Mouse (Mus musculus): ENCODE data around the gene Lgi2. TPM values are rescaled to one million over a fixed set of nuclear protein-coding genes. Genes with fewer than 3 reads are reported as not detected.

Gene Lgi2
- polyA plus RNA-seq, 1 experiment from 2014 or later = 2.7 TPM

DNA sequence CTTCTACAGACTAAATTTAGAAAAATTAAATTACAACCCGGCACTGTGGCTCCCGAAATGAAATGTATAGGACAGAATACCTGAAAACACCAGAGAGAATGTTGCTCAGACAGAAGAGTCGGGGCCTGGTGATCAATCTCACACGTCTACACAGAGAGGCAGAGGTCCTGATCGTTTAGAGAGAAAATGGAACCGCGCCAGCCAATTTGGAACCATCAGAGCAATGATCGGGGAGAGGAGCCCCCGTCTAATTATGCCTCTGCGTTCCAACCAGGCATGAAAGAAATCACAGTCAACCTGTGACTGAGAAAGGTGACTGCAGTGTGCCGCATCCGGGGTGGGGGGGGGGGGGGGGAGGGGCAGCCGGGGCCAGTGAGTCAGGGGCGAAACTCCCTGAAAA lies 70.6 kb downstream of the Lgi2 start:
- H3K36me3 ChIP-seq (ENCODE audit: control insufficient read depth, insufficient read depth) = no peaks in the 10 kb centered on the region
- no peak overlapping the region for H3K27ac ChIP-seq (ENCODE audit: low read length)
- WGBS = 34% methylated on average over 12 of the region's 14 CpGs
- no peaks in the 10 kb centered on the region for H3K9me3 ChIP-seq (ENCODE audit: control insufficient read depth, low read length)
- no peaks in the 10 kb centered on the region for H3K4me1 ChIP-seq (replicated peaks; ENCODE audit: control insufficient read depth, insufficient read depth, low read length)
- no peaks in the 10 kb centered on the region for H3K27me3 ChIP-seq (replicated peaks; ENCODE audit: control insufficient read depth, insufficient read depth, low read length)
- no peak overlapping the region for H3K9ac ChIP-seq (replicated peaks; ENCODE audit: low read depth, low read length)
- ATAC-seq = no peak
- H3K4me3 ChIP-seq (replicated peaks; ENCODE audit: low read length) = no peak overlapping the region
- no peak overlapping the region for H3K4me2 ChIP-seq (ENCODE audit: low read length)

DNA sequence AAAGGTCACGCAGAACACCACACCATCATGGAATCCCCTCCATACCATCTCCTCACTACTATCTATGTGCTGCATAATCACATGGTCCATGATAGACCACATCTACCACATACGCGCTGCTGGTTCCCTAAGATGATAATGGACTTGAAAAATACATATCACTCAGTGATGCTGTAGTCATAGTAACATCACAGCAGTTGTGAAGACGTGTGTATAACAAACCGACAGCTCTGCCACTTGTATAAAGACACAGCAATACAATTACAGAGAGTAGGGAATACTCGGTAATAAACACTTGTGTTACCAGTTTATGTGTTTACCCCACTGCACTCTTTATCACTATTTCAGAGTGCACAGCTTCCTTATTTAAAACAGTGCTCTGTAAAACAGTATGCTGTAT lies 74.8 kb downstream of the Lgi2 start:
- no peaks in the 10 kb centered on the region for H3K9me3 ChIP-seq (ENCODE audit: control insufficient read depth, low read length)
- H3K9ac ChIP-seq (replicated peaks; ENCODE audit: low read depth, low read length) = no peak overlapping the region
- ATAC-seq = no peak
- H3K27me3 ChIP-seq (replicated peaks; ENCODE audit: control insufficient read depth, insufficient read depth, low read length) = no peaks in the 10 kb centered on the region
- no peak overlapping the region for H3K4me2 ChIP-seq (ENCODE audit: low read length)
- H3K4me3 ChIP-seq (replicated peaks; ENCODE audit: low read length) = no peak overlapping the region
- no peak overlapping the region for H3K27ac ChIP-seq (ENCODE audit: low read length)
- 81% methylated on average over 6 of the region's 6 CpGs for WGBS
- H3K36me3 ChIP-seq (ENCODE audit: control insufficient read depth, insufficient read depth) = no peaks in the 10 kb centered on the region
- no peaks in the 10 kb centered on the region for H3K4me1 ChIP-seq (replicated peaks; ENCODE audit: control insufficient read depth, insufficient read depth, low read length)

DNA sequence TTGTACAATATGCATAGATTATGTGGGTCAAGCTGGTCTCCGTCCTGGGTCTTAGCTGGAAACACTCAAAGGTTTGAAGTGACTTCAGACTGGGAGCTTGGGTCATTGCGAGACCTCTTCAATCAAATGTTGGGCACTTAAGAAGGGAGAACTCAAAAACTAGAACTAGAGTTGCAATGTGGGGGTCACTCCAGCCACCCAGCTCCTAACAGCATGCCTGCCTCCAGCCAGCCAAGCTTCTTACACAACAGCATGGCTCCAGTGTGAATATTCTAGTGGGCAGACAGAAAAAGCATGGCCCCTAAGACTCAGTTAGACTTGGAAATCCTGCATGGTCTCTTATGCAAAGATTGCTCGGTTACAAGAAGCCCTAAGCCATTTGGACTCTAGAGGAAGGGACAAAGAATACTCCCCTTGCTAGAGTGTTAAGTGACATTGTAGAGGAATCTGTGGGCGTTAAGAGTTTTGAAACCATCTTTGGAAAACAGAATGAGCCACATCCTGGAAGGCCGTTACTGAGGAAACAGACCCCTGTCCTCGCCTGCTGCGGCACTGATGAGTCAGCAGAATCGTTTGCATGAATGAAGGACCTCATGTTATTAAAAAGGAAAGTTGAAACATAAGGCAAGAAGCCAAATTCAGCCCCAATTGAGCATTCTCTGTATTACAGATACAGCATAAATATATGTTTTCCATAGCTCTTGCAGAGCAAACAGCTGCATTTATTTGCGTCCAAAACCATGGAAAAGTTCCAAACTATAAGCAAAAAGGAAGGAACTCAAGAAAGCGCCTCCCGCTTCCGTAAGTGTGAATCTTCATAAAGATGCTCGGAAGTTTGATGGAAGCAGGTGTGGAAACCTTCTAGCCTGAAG lies 78.5 kb downstream of the Lgi2 start:
- WGBS = 79% methylated on average over 13 of the region's 13 CpGs
- no peaks in the 10 kb centered on the region for H3K36me3 ChIP-seq (ENCODE audit: control insufficient read depth, insufficient read depth)
- H3K9me3 ChIP-seq (ENCODE audit: control insufficient read depth, low read length) = no peaks in the 10 kb centered on the region
- no peak overlapping the region for H3K4me2 ChIP-seq (ENCODE audit: low read length)
- no peak overlapping the region for H3K9ac ChIP-seq (replicated peaks; ENCODE audit: low read depth, low read length)
- H3K4me3 ChIP-seq (replicated peaks; ENCODE audit: low read length) = no peak overlapping the region
- H3K27me3 ChIP-seq (replicated peaks; ENCODE audit: control insufficient read depth, insufficient read depth, low read length) = no peaks in the 10 kb centered on the region
- no peak for ATAC-seq
- H3K4me1 ChIP-seq (replicated peaks; ENCODE audit: control insufficient read depth, insufficient read depth, low read length) = no peaks in the 10 kb centered on the region
- H3K27ac ChIP-seq (ENCODE audit: low read length) = no peak overlapping the region

Other genes starting within 250 kb of the Lgi2 start
- 1.4 and 1.8 TPM in 2 replicates for gene Sod3, start 202.7 kb downstream of the Lgi2 start, polyA plus RNA-seq (2015; fragmentation: Nextera tagmentation; extraction: Ambion mirVana)
- gene Ccdc149, start 94.9 kb downstream of the Lgi2 start, polyA plus RNA-seq (2015; fragmentation: Nextera tagmentation; extraction: Ambion mirVana) = 12.5 and 13.5 TPM in 2 replicates
- gene Sepsecs, start 103.2 kb upstream of the Lgi2 start, polyA plus RNA-seq (2015; fragmentation: Nextera tagmentation; extraction: Ambion mirVana) = 8.5 and 9.0 TPM in 2 replicates
- gene Pi4k2b, start 175.1 kb upstream of the Lgi2 start, polyA plus RNA-seq (2015; fragmentation: Nextera tagmentation; extraction: Ambion mirVana) = 5.4 and 6.2 TPM in 2 replicates
- 12.3 and 15.3 TPM in 2 replicates for gene Zcchc4, start 208.9 kb upstream of the Lgi2 start, polyA plus RNA-seq (2015; fragmentation: Nextera tagmentation; extraction: Ambion mirVana)